Mouse (Mus musculus): ENCODE results near the gene Myrfl.

DNA sequence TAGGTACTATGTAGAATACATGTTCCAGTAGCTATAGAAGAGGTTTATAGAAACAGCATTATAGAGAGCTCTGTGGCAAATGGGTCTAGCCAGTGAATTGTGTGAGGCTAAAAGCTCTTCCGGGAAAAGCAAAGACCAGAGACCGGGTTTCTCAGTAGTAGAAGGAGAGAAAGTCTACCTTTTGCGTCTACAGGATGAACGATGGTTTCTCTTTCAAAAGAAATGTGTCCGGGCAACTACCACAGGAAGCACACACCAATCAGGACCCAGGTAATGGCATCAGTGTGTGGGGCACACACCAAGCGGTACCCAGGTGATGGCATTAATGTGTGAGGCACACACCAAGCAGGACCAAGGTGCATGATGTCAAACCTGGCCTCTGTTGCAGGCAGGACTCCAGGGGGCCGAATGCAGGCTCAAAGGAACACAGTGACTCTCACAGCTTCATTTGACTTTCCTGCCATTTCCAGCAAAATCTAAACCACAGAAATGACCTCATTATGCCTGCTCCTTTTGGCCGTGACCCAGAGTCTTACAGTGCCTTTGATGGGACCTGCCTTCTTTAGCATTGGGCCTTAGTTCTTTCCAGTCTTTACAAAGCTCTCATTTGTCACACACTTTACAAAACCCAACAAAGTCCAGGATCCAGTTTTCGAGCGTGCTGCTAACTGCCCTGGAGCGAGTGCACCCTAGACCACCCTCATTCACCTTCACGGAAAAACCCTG, 1.4 kb downstream of the Myrfl start:
- TF ChIP-seq CTCF (IDR thresholded peaks at IDR 0.05; ENCODE audit: borderline replicate concordance, control insufficient read depth, extremely low read depth, insufficient read depth, low read length, poor library complexity), result no peak
- no peak for TF ChIP-seq POLR2A (IDR thresholded peaks at IDR 0.05; ENCODE audit: control insufficient read depth, extremely low read depth, insufficient read depth, low read length, poor library complexity)
